Mouse (Mus musculus): Measurements from ENCODE around the gene Pbxip1.

The Pbxip1 gene

GRCm38 (mm10) chr3:89430171-89431159, 6.0 kb upstream of the Pbxip1 start, which contains the start of gene Pygo2:
Gene Pygo2, plus strand, starts transcription at chr3:89430214.
- in situ Hi-C loops (cut with MboI, MseI) = no loop called here

GRCm38 (mm10) chr3:89432606-89433005, 3.9 kb upstream of the Pbxip1 start:
- in situ Hi-C loops (cut with MboI, MseI) = no loop called here

- in situ Hi-C loops (cut with MboI, MseI) = no loop called here
Measured at GRCm38 (mm10) chr3:89434532-89434931, 2.0 kb upstream of the Pbxip1 start.

- in situ Hi-C loops (cut with MboI, MseI) = no loop called here
Measured at GRCm38 (mm10) chr3:89435041-89435440, 1.5 kb upstream of the Pbxip1 start.

GRCm38 (mm10) chr3:89437269-89437668, 763 bp downstream of the Pbxip1 start:
- in situ Hi-C loops (cut with MboI, MseI) = no loop called here

GRCm38 (mm10) chr3:89440691-89441090, 4.2 kb downstream of the Pbxip1 start:
- in situ Hi-C loops (cut with MboI, MseI) = no loop called here

- in situ Hi-C loops (cut with MboI, MseI) = loop anchor here (5.0 kb wide), 1 partner anchor 33 kb away; no protein-coding TSS in a partner anchor
Measured at GRCm38 (mm10) chr3:89448720-89449537, 12.4 kb downstream of the Pbxip1 start.

- in situ Hi-C loops (cut with MboI, MseI) = loop anchor here (5.0 kb wide), 1 partner anchor 33 kb away; no protein-coding TSS in a partner anchor
Measured at GRCm38 (mm10) chr3:89449541-89449940, 13.0 kb downstream of the Pbxip1 start.

GRCm38 (mm10) chr3:89451916-89452315, 15.4 kb downstream of the Pbxip1 start:
- in situ Hi-C loops (cut with MboI, MseI) = no loop called here

GRCm38 (mm10) chr3:89454401-89455177, 18.1 kb downstream of the Pbxip1 start, which contains the start of gene Pmvk:
Gene Pmvk, plus strand, starts transcription at chr3:89454541.
- in situ Hi-C loops (cut with MboI, MseI) = no loop called here

GRCm38 (mm10) chr3:89455786-89456285, 19.3 kb downstream of the Pbxip1 start:
- in situ Hi-C loops (cut with MboI, MseI) = no loop called here

GRCm38 (mm10) chr3:89456726-89457665, 20.5 kb downstream of the Pbxip1 start:
- in situ Hi-C loops (cut with MboI, MseI) = no loop called here

- in situ Hi-C loops (cut with MboI, MseI) = no loop called here
Measured at GRCm38 (mm10) chr3:89458372-89458964, 22.0 kb downstream of the Pbxip1 start.

GRCm38 (mm10) chr3:89458965-89459807, 22.7 kb downstream of the Pbxip1 start:
- in situ Hi-C loops (cut with MboI, MseI) = no loop called here

GRCm38 (mm10) chr3:89468268-89468667, 31.8 kb downstream of the Pbxip1 start:
- in situ Hi-C loops (cut with MboI, MseI) = no loop called here

GRCm38 (mm10) chr3:89472280-89472679, 35.8 kb downstream of the Pbxip1 start:
- in situ Hi-C loops (cut with MboI, MseI) = no loop called here

GRCm38 (mm10) chr3:89473838-89474237, 37.3 kb downstream of the Pbxip1 start:
- in situ Hi-C loops (cut with MboI, MseI) = no loop called here

- in situ Hi-C loops (cut with MboI, MseI) = no loop called here
Measured at GRCm38 (mm10) chr3:89479055-89479454, 42.5 kb downstream of the Pbxip1 start.

Data from regulatory T cell (primary cell).